Mouse (Mus musculus): ENCODE measurements at regions not wholly inside any gene's neighbourhood (a gene's known extent, or its start where the extent isn't known, plus 50 kb on each side); places are given as distances from the start of the nearest gene placed in this dataset.

GRCm38 (mm10) chr11:21422281-21422878 lies 51.4 kb upstream of the Ugp2 start:
- ATAC-seq (ENCODE audit: insufficient number of reproducible peaks, insufficient read depth, low FRiP score, low TSS enrichment) = no peak
- WGBS = 34% methylated on average over 2 of the region's 2 CpGs
- no peak overlapping the region for H3K4me2 ChIP-seq (replicated peaks)

More at GRCm38 (mm10) chr11:21422281-21422878, 51.4 kb upstream of the Ugp2 start:
- no peak overlapping the region for H3K4me3 ChIP-seq
- H3K36me3 ChIP-seq = no peaks in the 10 kb centered on the region
- no peak overlapping the region for H3K9ac ChIP-seq
- no peaks in the 10 kb centered on the region for H3K9me3 ChIP-seq
- H3K4me1 ChIP-seq = no peaks in the 10 kb centered on the region
- no peak overlapping the region for H3K27ac ChIP-seq
- H3K27me3 ChIP-seq = no peaks in the 10 kb centered on the region

Data from embryonic facial prominence, embryonic 12.5 days (tissue).